Mouse (Mus musculus): ENCODE results near the gene Awat2. TPM values are rescaled to one million over a fixed set of nuclear protein-coding genes. Genes with fewer than 3 reads are reported as not detected.

Gene Awat2
- polyA plus RNA-seq, 1 experiment from 2014 or later, result 0.32 TPM

DNA sequence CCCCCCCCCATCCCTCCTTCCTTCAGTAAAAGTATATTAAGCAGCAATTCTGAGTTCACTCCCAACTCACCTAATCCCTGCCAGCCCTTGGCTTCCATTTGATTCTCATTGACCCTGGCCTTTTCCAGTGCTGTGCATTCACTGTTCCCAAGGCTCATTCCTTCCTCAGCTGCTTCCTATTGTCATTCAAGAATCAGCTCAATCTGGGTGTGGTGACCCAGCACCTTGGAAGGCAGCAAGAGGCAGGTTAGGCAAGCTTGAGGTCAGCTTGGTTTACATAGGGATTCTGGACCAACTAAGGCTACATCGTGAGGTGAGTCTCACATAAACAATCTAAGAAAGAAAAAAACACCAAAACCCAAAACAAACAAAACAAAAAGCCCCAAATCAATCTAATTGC lies 33.3 kb downstream of the Awat2 start:
- 66% methylated on average over 1 of the region's 1 CpGs for WGBS
- H3K27me3 ChIP-seq (replicated peaks; ENCODE audit: control insufficient read depth, insufficient read depth, low read length), result no peaks in the 10 kb centered on the region
- H3K9ac ChIP-seq (ENCODE audit: low read length), result no peak overlapping the region
- DNase-seq (ENCODE audit: low spot score) (no peak), ATAC-seq (no peak)
- no peak overlapping the region for H3K4me2 ChIP-seq (ENCODE audit: low read length)
- no peaks in the 10 kb centered on the region for H3K36me3 ChIP-seq (ENCODE audit: control insufficient read depth, insufficient read depth, low read length)
- H3K4me1 ChIP-seq (ENCODE audit: control insufficient read depth, insufficient read depth, low read length), result no peaks in the 10 kb centered on the region
- no peak overlapping the region for H3K4me3 ChIP-seq (ENCODE audit: low read depth, low read length)
- H3K27ac ChIP-seq (ENCODE audit: low read depth, low read length), result no peak overlapping the region
- H3K9me3 ChIP-seq (replicated peaks; ENCODE audit: control insufficient read depth, low read length), result no peaks in the 10 kb centered on the region

DNA sequence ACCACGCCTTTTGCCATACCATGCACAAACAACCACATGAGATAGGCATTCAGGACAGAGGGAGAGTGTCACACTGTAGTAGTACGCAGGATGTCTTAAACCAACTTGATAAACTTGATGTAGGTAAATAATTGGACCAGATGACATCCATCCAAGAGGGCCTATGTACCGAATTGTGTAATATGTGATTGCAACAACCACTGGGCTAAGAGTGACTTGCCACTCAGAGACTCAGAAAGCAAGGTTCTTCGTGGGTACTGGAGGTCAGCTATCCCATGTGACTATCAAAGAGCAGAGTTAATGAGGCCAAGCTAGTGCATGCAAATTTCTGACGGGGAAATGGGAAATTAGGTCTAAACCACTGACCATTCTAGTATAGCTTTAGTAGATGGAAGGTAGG lies 40.9 kb downstream of the Awat2 start:
- DNase-seq (ENCODE audit: low spot score) (no peak), ATAC-seq (no peak)
- WGBS, result 82% methylated on average over 5 of the region's 5 CpGs
- no peaks in the 10 kb centered on the region for H3K4me1 ChIP-seq (ENCODE audit: control insufficient read depth, insufficient read depth, low read length)
- H3K4me3 ChIP-seq (ENCODE audit: low read depth, low read length), result no peak overlapping the region
- no peaks in the 10 kb centered on the region for H3K36me3 ChIP-seq (ENCODE audit: control insufficient read depth, insufficient read depth, low read length)
- H3K9me3 ChIP-seq (replicated peaks; ENCODE audit: control insufficient read depth, low read length), result no peaks in the 10 kb centered on the region
- H3K9ac ChIP-seq (ENCODE audit: low read length), result no peak overlapping the region
- no peak overlapping the region for H3K4me2 ChIP-seq (ENCODE audit: low read length)
- H3K27ac ChIP-seq (ENCODE audit: low read depth, low read length), result no peak overlapping the region
- H3K27me3 ChIP-seq (replicated peaks; ENCODE audit: control insufficient read depth, insufficient read depth, low read length), result no peaks in the 10 kb centered on the region

DNA sequence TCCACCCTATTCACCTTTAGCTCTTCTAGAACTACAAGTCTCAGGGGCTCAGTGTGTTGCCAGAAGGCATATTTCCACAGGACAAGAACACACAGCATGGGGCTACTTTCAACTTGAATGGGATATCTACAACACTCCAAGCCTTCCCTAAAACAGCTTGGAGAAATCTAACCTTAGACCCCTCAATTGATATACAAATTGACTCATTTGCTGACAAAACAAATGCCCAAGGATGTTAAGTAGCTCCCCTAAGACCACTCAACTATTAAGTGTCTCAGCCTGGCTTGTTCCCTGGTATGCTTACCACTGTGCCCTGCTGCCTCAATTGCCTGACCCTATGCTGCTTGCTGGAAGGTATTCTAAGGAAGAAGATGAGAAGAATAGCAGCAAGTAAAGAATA lies 41.6 kb downstream of the Awat2 start:
- H3K4me2 ChIP-seq (ENCODE audit: low read length), result no peak overlapping the region
- H3K4me3 ChIP-seq (ENCODE audit: low read depth, low read length), result no peak overlapping the region
- H3K9me3 ChIP-seq (replicated peaks; ENCODE audit: control insufficient read depth, low read length), result no peaks in the 10 kb centered on the region
- no peak overlapping the region for H3K9ac ChIP-seq (ENCODE audit: low read length)
- H3K4me1 ChIP-seq (ENCODE audit: control insufficient read depth, insufficient read depth, low read length), result no peaks in the 10 kb centered on the region
- no peak for ATAC-seq
- H3K27ac ChIP-seq (ENCODE audit: low read depth, low read length), result no peak overlapping the region
- no peak for DNase-seq (ENCODE audit: low spot score)
- no peaks in the 10 kb centered on the region for H3K36me3 ChIP-seq (ENCODE audit: control insufficient read depth, insufficient read depth, low read length)
- H3K27me3 ChIP-seq (replicated peaks; ENCODE audit: control insufficient read depth, insufficient read depth, low read length), result no peaks in the 10 kb centered on the region

DNA sequence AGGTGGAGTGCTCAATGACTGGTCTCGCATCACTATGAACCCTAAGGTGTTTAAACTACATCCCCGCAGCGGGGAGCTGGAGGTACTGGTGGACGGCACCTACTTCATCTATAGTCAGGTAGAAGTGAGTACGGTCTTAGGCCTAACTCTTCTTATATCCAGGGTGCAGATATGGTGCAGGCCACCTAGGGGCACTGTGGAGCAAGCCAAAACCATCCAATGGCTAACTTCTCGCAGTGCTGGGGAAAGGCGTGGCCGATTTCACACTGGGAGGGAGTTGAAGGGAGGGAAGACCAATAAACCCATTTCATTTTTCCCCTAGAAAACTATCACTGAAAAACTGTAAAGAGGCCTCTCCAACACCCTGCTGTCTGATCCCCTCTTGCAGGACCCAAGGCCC lies 47.5 kb downstream of the Awat2 start:
- Histone ChIP-seq H3K9me3 (replicated peaks; ENCODE audit: control insufficient read depth, low read length) (no peaks in the 10 kb centered on the region), H3K27ac (ENCODE audit: low read depth, low read length) (no peak overlapping the region), H3K4me1 (ENCODE audit: control insufficient read depth, insufficient read depth, low read length) (no peaks in the 10 kb centered on the region), H3K36me3 (ENCODE audit: control insufficient read depth, insufficient read depth, low read length) (no peaks in the 10 kb centered on the region), H3K9ac (ENCODE audit: low read length) (no peak overlapping the region), H3K27me3 (replicated peaks; ENCODE audit: control insufficient read depth, insufficient read depth, low read length) (no peaks in the 10 kb centered on the region), H3K4me2 (ENCODE audit: low read length) (no peak overlapping the region), H3K4me3 (ENCODE audit: low read depth, low read length) (no peak overlapping the region)
- DNase-seq (ENCODE audit: low spot score) (no peak), ATAC-seq (no peak)
- 81% methylated on average over 8 of the region's 8 CpGs for WGBS

GRCm38 (mm10) chrX:100394223-100394861 lies 48.2 kb downstream of the Awat2 start:
- H3K36me3 ChIP-seq (ENCODE audit: control insufficient read depth, insufficient read depth, low read length), result no peaks in the 10 kb centered on the region
- H3K4me1 ChIP-seq (ENCODE audit: control insufficient read depth, insufficient read depth, low read length), result no peaks in the 10 kb centered on the region
- no peak overlapping the region for H3K27ac ChIP-seq (ENCODE audit: low read depth, low read length)
- H3K4me3 ChIP-seq (ENCODE audit: low read depth, low read length), result no peak overlapping the region
- no peak overlapping the region for H3K4me2 ChIP-seq (ENCODE audit: low read length)
- H3K9ac ChIP-seq (ENCODE audit: low read length), result no peak overlapping the region
- H3K9me3 ChIP-seq (replicated peaks; ENCODE audit: control insufficient read depth, low read length), result no peaks in the 10 kb centered on the region
- peak; percentile 3 for DNase-seq (ENCODE audit: low spot score)
- WGBS, result 68% methylated on average over 7 of the region's 7 CpGs
- ATAC-seq, result no peak
- H3K27me3 ChIP-seq (replicated peaks; ENCODE audit: control insufficient read depth, insufficient read depth, low read length), result no peaks in the 10 kb centered on the region

DNA sequence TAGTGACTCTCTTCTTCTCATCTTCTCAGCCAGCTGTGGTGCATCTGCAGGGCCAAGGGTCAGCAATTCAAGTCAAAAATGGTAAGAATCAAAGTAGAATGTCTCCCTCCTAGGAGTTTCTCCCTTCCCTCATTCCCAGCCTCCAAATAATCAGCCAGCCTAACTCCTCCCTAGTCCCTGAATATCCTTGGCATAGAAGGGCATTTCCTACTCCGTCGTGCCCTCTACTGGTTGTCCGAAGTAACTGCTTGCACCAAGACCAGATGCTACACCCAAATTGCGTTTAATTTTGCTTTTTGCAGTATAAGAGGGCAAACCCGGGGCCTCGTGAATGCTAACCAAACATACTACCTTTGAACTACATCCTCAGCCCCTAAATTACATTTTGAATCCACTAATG lies 50.2 kb downstream of the Awat2 start:
- H3K9me3 ChIP-seq (replicated peaks; ENCODE audit: control insufficient read depth, low read length), result no peaks in the 10 kb centered on the region
- WGBS, result 34% methylated on average over 6 of the region's 6 CpGs
- peak; percentile 46; the same call in 1 of the 2 replicates for ATAC-seq

GRCm38 (mm10) chrX:100389887-100390286 lies 52.6 kb downstream of the Awat2 start:
- DNase-seq (ENCODE audit: low spot score) (no peak), ATAC-seq (no peak)
- H3K4me3 ChIP-seq (ENCODE audit: low read depth, low read length), result no peak overlapping the region
- H3K36me3 ChIP-seq (ENCODE audit: control insufficient read depth, insufficient read depth, low read length), result no peaks in the 10 kb centered on the region
- H3K4me1 ChIP-seq (ENCODE audit: control insufficient read depth, insufficient read depth, low read length), result no peaks in the 10 kb centered on the region
- 81% methylated on average over 1 of the region's 1 CpGs for WGBS
- no peak overlapping the region for H3K27ac ChIP-seq (ENCODE audit: low read depth, low read length)
- H3K27me3 ChIP-seq (replicated peaks; ENCODE audit: control insufficient read depth, insufficient read depth, low read length), result no peaks in the 10 kb centered on the region
- no peaks in the 10 kb centered on the region for H3K9me3 ChIP-seq (replicated peaks; ENCODE audit: control insufficient read depth, low read length)
- H3K4me2 ChIP-seq (ENCODE audit: low read length), result no peak overlapping the region
- H3K9ac ChIP-seq (ENCODE audit: low read length), result no peak overlapping the region

More for the DNA sequence above, 50.2 kb downstream of the Awat2 start:
- Histone ChIP-seq H3K4me1 (ENCODE audit: control insufficient read depth, insufficient read depth, low read length) (no peaks in the 10 kb centered on the region), H3K27me3 (replicated peaks; ENCODE audit: control insufficient read depth, insufficient read depth, low read length) (no peaks in the 10 kb centered on the region), H3K4me3 (ENCODE audit: low read depth, low read length) (no peak overlapping the region), H3K36me3 (ENCODE audit: control insufficient read depth, insufficient read depth, low read length) (no peaks in the 10 kb centered on the region), H3K27ac (ENCODE audit: low read depth, low read length) (no peak overlapping the region), H3K4me2 (ENCODE audit: low read length) (no peak overlapping the region), H3K9ac (ENCODE audit: low read length) (no peak overlapping the region)
- DNase-seq (ENCODE audit: low spot score), result peak; percentile 49

GRCm38 (mm10) chrX:100356974-100357373 lies 85.5 kb downstream of the Awat2 start:
- Histone ChIP-seq H3K27ac (ENCODE audit: low read depth, low read length) (no peak overlapping the region), H3K4me1 (ENCODE audit: control insufficient read depth, insufficient read depth, low read length) (no peaks in the 10 kb centered on the region), H3K9ac (ENCODE audit: low read length) (no peak overlapping the region), H3K4me2 (ENCODE audit: low read length) (no peak overlapping the region), H3K36me3 (ENCODE audit: control insufficient read depth, insufficient read depth, low read length) (no peaks in the 10 kb centered on the region), H3K27me3 (replicated peaks; ENCODE audit: control insufficient read depth, insufficient read depth, low read length) (no peaks in the 10 kb centered on the region), H3K4me3 (ENCODE audit: low read depth, low read length) (no peak overlapping the region), H3K9me3 (replicated peaks; ENCODE audit: control insufficient read depth, low read length) (no peaks in the 10 kb centered on the region)
- DNase-seq (ENCODE audit: low spot score) (no peak), ATAC-seq (no peak)
- WGBS, result 87% methylated on average over 2 of the region's 2 CpGs

Measured in forebrain, embryonic 14.5 days (tissue).